Mouse (Mus musculus): Measurements from ENCODE around the gene Egflam.

GRCm38 (mm10) chr15:7249216-7249615 lies 149.0 kb downstream of the Egflam start:
- TF ChIP-seq POLR2A (IDR thresholded peaks at IDR 0.05; ENCODE audit: low read depth, low read length) (no peak), CTCF (IDR thresholded peaks at IDR 0.05; ENCODE audit: borderline replicate concordance, insufficient read depth, low read length) (no peak)

Data from embryonic fibroblast, embryonic 13.5 days (primary cell).